Mouse (Mus musculus) heart, embryonic 10.5 days (tissue): Measurements from ENCODE around the gene Parp8. TPM values are rescaled to one million over a fixed set of nuclear protein-coding genes. Genes with fewer than 3 reads are reported as not detected.

Experiments used
- DNase-seq: peaks from one replicate; pipeline ENCODE4 v3.0.0-alpha.2; 2017; ENCODE audit warnings: low spot score
- H3K27ac ChIP-seq: fragments of 300-500 bp; sonication (generic); 2 replicates; pipeline ENCODE4 v1.5.1; 2016; ENCODE audit warnings: mild to moderate bottlenecking
- H3K27me3 ChIP-seq: fragments of 300-500 bp; sonication (generic); 2 replicates; pipeline ENCODE4 v1.6.1; 2016; ENCODE audit warnings: mild to moderate bottlenecking; ENCODE audit not compliant: poor library complexity, insufficient read depth, severe bottlenecking
- H3K36me3 ChIP-seq: fragments of 300-500 bp; sonication (generic); 2 replicates; pipeline ENCODE4 v1.6.1; 2016; ENCODE audit warnings: mild to moderate bottlenecking, moderate library complexity
- H3K4me1 ChIP-seq: fragments of 300-500 bp; sonication (generic); 2 replicates; pipeline ENCODE4 v1.6.1; 2016; ENCODE audit warnings: mild to moderate bottlenecking
- H3K4me3 ChIP-seq: fragments of 300-500 bp; sonication (generic); 2 replicates; pipeline ENCODE4 v1.5.1; 2016; ENCODE audit warnings: mild to moderate bottlenecking, moderate library complexity
- H3K9me3 ChIP-seq: fragments of 300-500 bp; sonication (generic); 2 replicates; pipeline ENCODE4 v1.6.1; 2016; ENCODE audit warnings: mild to moderate bottlenecking, moderate library complexity
- WGBS: fragments of 180-500 bp; shearing (Covaris S2); methylation state at CpG from one replicate; pipeline ENCODE4 v1.1.7; 2016; 5-methylcytosine and 5-hydroxymethylcytosine counted together
- polyA plus RNA-seq: library from polyadenylated mRNA; unstranded; fragments of >200 nt; fragmentation: Nextera tagmentation; extraction: Ambion mirVana; gene quantifications from 2 replicates; pipeline ENCODE4 v1.2.1, GENCODE M21; 2016

The Parp8 gene
- polyA plus RNA-seq, 1 experiment from 2014 or later = 11.7 TPM

GRCm38 (mm10) chr13:117008021-117009015 lies 17.0 kb downstream of the Parp8 start:
- no peak for DNase-seq
- Histone ChIP-seq H3K4me3 (no peak overlapping the region), H3K9me3 (peaks cover 2% of the 10 kb centered on the region; the same call in 1 of the 2 replicates), H3K36me3 (peaks cover 7% of the 10 kb centered on the region; the same call in 1 of the 2 replicates), H3K27ac (no peak overlapping the region), H3K4me1 (peaks cover 3% of the 10 kb centered on the region; the same call in 1 of the 2 replicates), H3K27me3 (no peaks in the 10 kb centered on the region)
- WGBS = 90% methylated on average over 9 of the region's 9 CpGs

GRCm38 (mm10) chr13:117007566-117007965 lies 17.8 kb downstream of the Parp8 start:
- Histone ChIP-seq H3K36me3 (peaks cover 5% of the 10 kb centered on the region; the same call in 1 of the 2 replicates), H3K4me3 (no peak overlapping the region), H3K4me1 (peaks cover 3% of the 10 kb centered on the region; the same call in 1 of the 2 replicates), H3K9me3 (peaks cover under 1% of the 10 kb centered on the region; the same call in 1 of the 2 replicates), H3K27ac (no peak overlapping the region), H3K27me3 (no peaks in the 10 kb centered on the region)
- DNase-seq = no peak
- WGBS = 82% methylated on average over 2 of the region's 2 CpGs

- 56% methylated on average over 4 of the region's 4 CpGs for WGBS
Observed at GRCm38 (mm10) chr13:117006638-117007037, 18.7 kb downstream of the Parp8 start.

GRCm38 (mm10) chr13:117000493-117000892 lies 24.8 kb downstream of the Parp8 start:
- no peak overlapping the region for H3K4me3 ChIP-seq
- H3K4me1 ChIP-seq = no peaks in the 10 kb centered on the region
- H3K27me3 ChIP-seq = no peaks in the 10 kb centered on the region
- no peaks in the 10 kb centered on the region for H3K9me3 ChIP-seq
- DNase-seq = no peak
- no peak overlapping the region for H3K27ac ChIP-seq
- H3K36me3 ChIP-seq = peaks cover 5% of the 10 kb centered on the region; the same call in 1 of the 2 replicates
- 73% methylated on average over 3 of the region's 3 CpGs for WGBS

More at GRCm38 (mm10) chr13:117006638-117007037, 18.7 kb downstream of the Parp8 start:
- H3K4me1 ChIP-seq = peaks cover 3% of the 10 kb centered on the region; the same call in 1 of the 2 replicates
- H3K27ac ChIP-seq = no peak overlapping the region
- H3K9me3 ChIP-seq = no peaks in the 10 kb centered on the region
- H3K4me3 ChIP-seq = no peak overlapping the region
- peaks cover 2% of the 10 kb centered on the region; the same call in 1 of the 2 replicates for H3K36me3 ChIP-seq
- DNase-seq = no peak
- H3K27me3 ChIP-seq = no peaks in the 10 kb centered on the region

GRCm38 (mm10) chr13:116991560-116991959 lies 33.8 kb downstream of the Parp8 start:
- H3K9me3 ChIP-seq = no peaks in the 10 kb centered on the region
- 77% methylated on average over 7 of the region's 7 CpGs for WGBS
- no peak for DNase-seq
- H3K27me3 ChIP-seq = no peaks in the 10 kb centered on the region
- peaks cover 11% of the 10 kb centered on the region for H3K4me1 ChIP-seq
- no peak overlapping the region for H3K4me3 ChIP-seq
- no peaks in the 10 kb centered on the region for H3K36me3 ChIP-seq
- H3K27ac ChIP-seq = no peak overlapping the region

GRCm38 (mm10) chr13:116990327-116990726 lies 35.0 kb downstream of the Parp8 start:
- Histone ChIP-seq H3K27me3 (no peaks in the 10 kb centered on the region), H3K9me3 (no peaks in the 10 kb centered on the region), H3K36me3 (no peaks in the 10 kb centered on the region), H3K4me3 (no peak overlapping the region), H3K4me1 (peaks cover 11% of the 10 kb centered on the region), H3K27ac (no peak overlapping the region)
- DNase-seq = no peak
- WGBS = 69% methylated on average over 4 of the region's 4 CpGs

- WGBS = 77% methylated on average over 2 of the region's 2 CpGs
- H3K9me3 ChIP-seq = no peaks in the 10 kb centered on the region
- no peaks in the 10 kb centered on the region for H3K27me3 ChIP-seq
- H3K27ac ChIP-seq = no peak overlapping the region; the same call in 1 of the 2 replicates
- no peak overlapping the region for H3K4me3 ChIP-seq
- peaks cover 11% of the 10 kb centered on the region for H3K4me1 ChIP-seq
- no peak for DNase-seq
- H3K36me3 ChIP-seq = no peaks in the 10 kb centered on the region
Observed at GRCm38 (mm10) chr13:116988706-116989105, 36.6 kb downstream of the Parp8 start.

GRCm38 (mm10) chr13:116988208-116988607 lies 37.1 kb downstream of the Parp8 start:
- no peaks in the 10 kb centered on the region for H3K9me3 ChIP-seq
- H3K36me3 ChIP-seq = no peaks in the 10 kb centered on the region
- 46% methylated on average over 7 of the region's 7 CpGs for WGBS
- no peak for DNase-seq
- no peak overlapping the region for H3K27ac ChIP-seq
- H3K4me3 ChIP-seq = no peak overlapping the region
- H3K27me3 ChIP-seq = no peaks in the 10 kb centered on the region
- peaks cover 11% of the 10 kb centered on the region for H3K4me1 ChIP-seq

- Histone ChIP-seq H3K27me3 (no peaks in the 10 kb centered on the region), H3K4me3 (no peak overlapping the region), H3K36me3 (no peaks in the 10 kb centered on the region), H3K4me1 (peaks cover 11% of the 10 kb centered on the region), H3K27ac (no peak overlapping the region), H3K9me3 (no peaks in the 10 kb centered on the region)
- 79% methylated on average over 3 of the region's 3 CpGs for WGBS
- DNase-seq = no peak
Observed at GRCm38 (mm10) chr13:116987284-116987683, 38.1 kb downstream of the Parp8 start.

GRCm38 (mm10) chr13:116986658-116987057 lies 38.7 kb downstream of the Parp8 start:
- Histone ChIP-seq H3K4me3 (no peak overlapping the region), H3K27me3 (no peaks in the 10 kb centered on the region)

GRCm38 (mm10) chr13:116974081-116974860 lies 51.1 kb downstream of the Parp8 start:
- Histone ChIP-seq H3K4me1 (no peaks in the 10 kb centered on the region), H3K36me3 (no peaks in the 10 kb centered on the region), H3K4me3 (no peak overlapping the region), H3K27me3 (no peaks in the 10 kb centered on the region), H3K9me3 (no peaks in the 10 kb centered on the region), H3K27ac (no peak overlapping the region)
- DNase-seq = no peak
- 89% methylated on average over 7 of the region's 7 CpGs for WGBS

More at GRCm38 (mm10) chr13:116986658-116987057, 38.7 kb downstream of the Parp8 start:
- Histone ChIP-seq H3K4me1 (peaks cover 11% of the 10 kb centered on the region), H3K36me3 (no peaks in the 10 kb centered on the region), H3K27ac (no peak overlapping the region), H3K9me3 (no peaks in the 10 kb centered on the region)
- no peak for DNase-seq
- 89% methylated on average over 7 of the region's 7 CpGs for WGBS

GRCm38 (mm10) chr13:116973491-116973890 lies 51.8 kb downstream of the Parp8 start:
- Histone ChIP-seq H3K36me3 (no peaks in the 10 kb centered on the region), H3K27ac (no peak overlapping the region), H3K4me3 (no peak overlapping the region), H3K4me1 (no peaks in the 10 kb centered on the region), H3K9me3 (no peaks in the 10 kb centered on the region), H3K27me3 (no peaks in the 10 kb centered on the region)
- 75% methylated on average over 7 of the region's 7 CpGs for WGBS
- DNase-seq = no peak
